Mouse (Mus musculus) lung, adult 2 months (tissue): ENCODE measurements at regions not wholly inside any gene's neighbourhood (a gene's known extent, or its start where the extent isn't known, plus 50 kb on each side); places are given as distances from the start of the nearest gene placed in this dataset.

Experiments
- CTCF ChIP-seq: fragments of 200-500 bp; IDR thresholded peaks from 2 replicates; pipeline ENCODE4 v1.5.1; 2011; ENCODE audit warnings: mild to moderate bottlenecking, low read length, control low read depth; ENCODE audit not compliant: insufficient read depth
- POLR2A ChIP-seq: fragments of 200-500 bp; IDR thresholded peaks from 2 replicates; pipeline ENCODE4 v1.6.1; 2011; ENCODE audit warnings: low read depth, mild to moderate bottlenecking, control low read depth, low read length, borderline replicate concordance; ENCODE audit errors: extremely low read depth

DNA sequence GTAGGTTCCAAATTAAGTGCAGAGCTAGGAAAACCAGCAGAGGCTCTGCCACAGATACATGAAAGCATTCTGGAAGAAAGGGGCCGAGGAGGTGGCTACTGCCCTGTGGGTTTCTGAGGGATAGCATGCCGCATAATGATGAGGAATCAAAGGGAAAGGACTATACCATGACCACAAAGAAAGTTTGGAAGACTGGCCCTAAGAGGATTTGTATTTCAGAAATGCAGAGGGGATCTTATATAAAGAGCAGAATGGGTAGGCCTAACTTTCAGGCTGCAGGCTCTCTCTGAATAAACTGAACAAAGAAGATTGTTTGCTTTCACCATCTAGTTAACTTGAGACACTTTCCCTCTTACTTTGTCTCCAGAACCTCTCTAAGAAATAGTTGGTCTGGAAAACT, 777.9 kb downstream of the Basp1 start:
- TF ChIP-seq CTCF = no peak
- TF ChIP-seq POLR2A = no peak
